Mouse (Mus musculus) forebrain, postnatal 0 days (tissue): Measurements from ENCODE around the gene Rnf11. TPM values are rescaled to one million over a fixed set of nuclear protein-coding genes. Genes with fewer than 3 reads are reported as not detected.

ENCODE experiments used
- ATAC-seq: fragments of 200-750 bp; cut with Nextera tagmentation; 2 replicates; pipeline ENCODE4 v1.8.0; 2017; ENCODE audit warnings: mild to moderate bottlenecking, moderate library complexity
- DNase-seq: peaks from one replicate; pipeline ENCODE4 v3.0.0-alpha.2; 2015
- H3K27ac ChIP-seq: fragments of 300-500 bp; sonication (generic); 2 replicates; pipeline ENCODE4 v1.5.1; 2014; ENCODE audit warnings: low read depth, mild to moderate bottlenecking, antibody characterized with exemption, low read length, moderate library complexity, mixed read lengths
- H3K27me3 ChIP-seq: fragments of 300-500 bp; sonication (generic); 2 replicates; pipeline ENCODE4 v1.6.1; 2014; ENCODE audit warnings: mild to moderate bottlenecking, low read length, mixed read lengths; ENCODE audit not compliant: insufficient read depth
- H3K36me3 ChIP-seq: fragments of 300-500 bp; sonication (generic); 2 replicates; pipeline ENCODE4 v1.6.1; 2014; ENCODE audit warnings: mild to moderate bottlenecking, moderate library complexity; ENCODE audit not compliant: insufficient read depth
- H3K4me1 ChIP-seq: fragments of 300-500 bp; sonication (generic); 2 replicates; pipeline ENCODE4 v1.6.1; 2014; ENCODE audit warnings: antibody characterized with exemption; ENCODE audit not compliant: insufficient read depth
- H3K4me2 ChIP-seq: fragments of 300-500 bp; sonication (generic); 2 replicates; pipeline ENCODE4 v1.6.1; 2014; ENCODE audit warnings: low read depth, mild to moderate bottlenecking, moderate library complexity
- H3K4me3 ChIP-seq: fragments of 300-500 bp; sonication (generic); 2 replicates; pipeline ENCODE4 v1.5.1; 2014; ENCODE audit warnings: low read depth, low read length, mixed read lengths
- H3K9ac ChIP-seq: fragments of 300-500 bp; sonication (generic); 2 replicates; pipeline ENCODE4 v1.6.1; 2014; ENCODE audit warnings: mild to moderate bottlenecking
- H3K9me3 ChIP-seq: fragments of 300-500 bp; sonication (generic); 2 replicates; pipeline ENCODE4 v1.6.1; 2016; ENCODE audit warnings: low read length
- CTCF ChIP-seq: sonication (generic); IDR thresholded peaks from 2 replicates; pipeline ENCODE4 v1.5.1; 2016; ENCODE audit warnings: antibody characterized with exemption, control low read depth, low read depth
- WGBS: fragments of 180-500 bp; shearing (Covaris S2); extraction: QIAGEN DNeasy Blood & Tissue Kit; methylation state at CpG from one replicate; pipeline ENCODE4 v1.1.7; 2014; 5-methylcytosine and 5-hydroxymethylcytosine counted together
- polyA plus RNA-seq: library from polyadenylated mRNA; unstranded; fragments of >200 nt; fragmentation: Nextera tagmentation; extraction: Ambion mirVana; gene quantifications from 2 replicates; pipeline ENCODE4 v1.2.1, GENCODE M21; 2015
- total RNA-seq: library from RNA; depleted of rRNA; stranded (reverse); fragments of >200 nt; gene quantifications from 2 replicates; pipeline ENCODE4 v1.2.3, GENCODE M21; 2014

Rnf11 gene
- total and polyA plus RNA-seq, 2 experiments from 2014 or later: 84.0 to 161 TPM

GRCm38 (mm10) chr4:109445397-109445796, 39.1 kb downstream of the Rnf11 start:
- no peak overlapping the region for H3K4me3 ChIP-seq
- no peak for TF ChIP-seq CTCF
- no peak for DNase-seq
- H3K9ac ChIP-seq: no peak overlapping the region
- no peak overlapping the region for H3K27ac ChIP-seq
- H3K4me1 ChIP-seq: no peaks in the 10 kb centered on the region
- WGBS: 69% methylated on average over 2 of the region's 2 CpGs
- peaks cover 2% of the 10 kb centered on the region; the same call in 1 of the 2 replicates for H3K36me3 ChIP-seq
- H3K9me3 ChIP-seq: no peaks in the 10 kb centered on the region
- peak; percentile 42 for ATAC-seq
- H3K4me2 ChIP-seq: no peak overlapping the region
- H3K27me3 ChIP-seq: no peaks in the 10 kb centered on the region

DNA sequence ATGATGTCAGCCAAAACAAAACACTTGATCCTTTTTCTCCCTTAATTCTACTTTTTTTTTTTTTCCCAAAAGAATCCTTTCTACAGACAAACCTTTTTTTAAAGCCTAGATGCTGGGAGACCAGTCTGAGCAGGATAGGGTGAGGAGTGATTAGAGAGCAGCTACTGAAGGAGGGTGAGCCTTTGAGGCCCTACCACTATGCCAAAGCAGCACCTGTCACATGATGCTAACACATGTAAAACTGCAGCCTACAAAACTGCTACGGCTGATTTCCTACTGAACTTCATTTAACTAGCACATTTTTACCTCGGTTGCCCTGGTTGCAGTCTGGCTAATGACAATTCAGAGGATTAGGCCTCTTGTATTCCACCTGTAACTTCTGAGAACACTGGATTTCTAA, 39.6 kb downstream of the Rnf11 start:
- no peak overlapping the region for H3K27ac ChIP-seq
- 30% methylated on average over 2 of the region's 2 CpGs for WGBS
- H3K9me3 ChIP-seq: no peaks in the 10 kb centered on the region
- H3K4me2 ChIP-seq: no peak overlapping the region
- no peak; the same call in 1 of the 2 replicates for ATAC-seq
- DNase-seq: no peak
- no peak for TF ChIP-seq CTCF
- H3K4me3 ChIP-seq: no peak overlapping the region
- H3K27me3 ChIP-seq: no peaks in the 10 kb centered on the region
- no peak overlapping the region for H3K9ac ChIP-seq
- H3K4me1 ChIP-seq: no peaks in the 10 kb centered on the region
- H3K36me3 ChIP-seq: peaks cover 2% of the 10 kb centered on the region; the same call in 1 of the 2 replicates

DNA sequence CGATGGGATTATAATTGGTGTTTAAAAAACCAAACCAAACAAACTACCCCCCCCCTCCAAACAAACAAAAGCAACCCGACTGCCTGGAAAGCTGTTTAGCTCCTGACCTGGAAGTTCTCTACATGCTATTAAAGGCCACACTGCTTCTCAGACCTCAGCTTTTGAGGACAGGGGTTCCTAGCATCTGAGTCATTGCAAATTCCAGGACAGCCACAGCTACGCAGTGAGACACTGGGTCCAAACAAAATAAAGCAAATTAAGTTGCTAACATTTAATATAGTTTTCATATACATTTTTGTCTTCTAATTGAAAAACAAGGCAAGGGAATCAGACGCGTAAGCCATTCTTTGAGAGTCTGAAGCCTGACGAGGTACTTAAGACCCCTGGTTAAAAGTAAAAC, 40.1 kb downstream of the Rnf11 start:
- WGBS: 45% methylated on average over 6 of the region's 6 CpGs

GRCm38 (mm10) chr4:109442649-109443048, 41.9 kb downstream of the Rnf11 start:
- ATAC-seq (no peak), DNase-seq (no peak)
- Histone ChIP-seq H3K9ac (no peak overlapping the region), H3K27me3 (no peaks in the 10 kb centered on the region), H3K9me3 (no peaks in the 10 kb centered on the region), H3K4me2 (no peak overlapping the region), H3K36me3 (peaks cover 2% of the 10 kb centered on the region; the same call in 1 of the 2 replicates), H3K4me1 (no peaks in the 10 kb centered on the region), H3K4me3 (no peak overlapping the region), H3K27ac (no peak overlapping the region)
- 75% methylated on average over 4 of the region's 4 CpGs for WGBS
- TF ChIP-seq CTCF: no peak

More for the DNA sequence above, 40.1 kb downstream of the Rnf11 start:
- Histone ChIP-seq H3K4me1 (no peaks in the 10 kb centered on the region), H3K36me3 (peaks cover 2% of the 10 kb centered on the region; the same call in 1 of the 2 replicates), H3K4me2 (no peak overlapping the region), H3K9ac (no peak overlapping the region), H3K27ac (no peak overlapping the region), H3K4me3 (no peak overlapping the region), H3K27me3 (no peaks in the 10 kb centered on the region), H3K9me3 (no peaks in the 10 kb centered on the region)
- no peak for ATAC-seq
- DNase-seq: no peak
- TF ChIP-seq CTCF: no peak

DNA sequence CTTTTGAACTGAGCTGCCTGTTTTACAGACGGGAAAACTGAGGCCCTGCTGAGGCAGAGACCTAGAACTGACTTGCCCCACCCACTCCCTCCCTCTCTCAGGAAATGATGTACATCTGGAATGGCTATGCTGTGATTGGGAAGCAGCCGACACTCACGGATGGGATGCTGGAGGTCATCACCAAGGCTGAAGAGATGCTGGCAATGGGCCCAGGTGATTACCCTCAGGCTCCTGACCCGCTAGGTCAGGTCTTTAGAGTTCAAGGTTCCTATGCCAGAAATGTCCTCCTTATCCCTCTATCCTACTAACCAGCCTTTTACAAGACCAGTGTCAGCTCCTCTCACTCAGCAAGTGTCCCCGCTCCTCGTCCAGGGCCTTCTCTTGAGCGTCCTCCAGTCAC, 42.4 kb downstream of the Rnf11 start:
- no peaks in the 10 kb centered on the region for H3K4me1 ChIP-seq
- H3K27me3 ChIP-seq: no peaks in the 10 kb centered on the region
- TF ChIP-seq CTCF: no peak
- H3K4me2 ChIP-seq: no peak overlapping the region
- no peak overlapping the region for H3K4me3 ChIP-seq
- no peak overlapping the region for H3K27ac ChIP-seq
- no peak for ATAC-seq
- no peak overlapping the region for H3K9ac ChIP-seq
- DNase-seq: no peak
- peaks cover 2% of the 10 kb centered on the region; the same call in 1 of the 2 replicates for H3K36me3 ChIP-seq
- 90% methylated on average over 7 of the region's 7 CpGs for WGBS
- no peaks in the 10 kb centered on the region for H3K9me3 ChIP-seq

- no peak for TF ChIP-seq CTCF
- DNase-seq: no peak
Measured at GRCm38 (mm10) chr4:109441000-109441399, 43.5 kb downstream of the Rnf11 start.

DNA sequence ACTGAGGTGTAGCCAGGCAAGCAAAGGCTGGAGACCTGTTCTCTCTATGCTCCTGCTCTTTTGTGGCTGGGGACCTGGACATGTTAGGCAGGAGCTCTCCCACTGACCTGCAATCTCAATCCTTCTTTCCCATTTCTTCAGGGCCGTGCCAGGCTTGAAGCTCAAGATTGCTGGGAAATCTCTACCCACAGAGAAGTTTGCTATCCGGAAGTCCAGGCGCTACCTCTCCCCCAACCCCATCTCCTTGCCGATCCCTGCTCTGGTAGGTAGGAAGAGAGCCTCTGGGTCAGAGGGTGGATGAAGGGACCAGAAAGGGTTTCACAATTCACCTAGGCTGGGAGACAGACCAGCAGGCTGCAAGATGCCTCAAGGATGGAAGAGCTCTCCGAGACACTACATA, 44.1 kb downstream of the Rnf11 start:
- Histone ChIP-seq H3K27me3 (no peaks in the 10 kb centered on the region), H3K4me3 (no peak overlapping the region), H3K36me3 (0 out of 2 replicates have a peak, but pooled peaks cover 2% of the 10 kb centered on the region), H3K9ac (no peak overlapping the region), H3K4me1 (no peaks in the 10 kb centered on the region), H3K4me2 (no peak overlapping the region), H3K9me3 (no peaks in the 10 kb centered on the region), H3K27ac (no peak overlapping the region)
- 94% methylated on average over 5 of the region's 5 CpGs for WGBS
- TF ChIP-seq CTCF: no peak
- ATAC-seq (no peak), DNase-seq (no peak)

More at GRCm38 (mm10) chr4:109441000-109441399, 43.5 kb downstream of the Rnf11 start:
- Histone ChIP-seq H3K27ac (no peak overlapping the region), H3K36me3 (peaks cover 2% of the 10 kb centered on the region; the same call in 1 of the 2 replicates), H3K9ac (no peak overlapping the region), H3K4me2 (no peak overlapping the region), H3K9me3 (no peaks in the 10 kb centered on the region), H3K4me1 (no peaks in the 10 kb centered on the region), H3K27me3 (no peaks in the 10 kb centered on the region), H3K4me3 (no peak overlapping the region)
- no peak for ATAC-seq
- WGBS: 77% methylated on average over 3 of the region's 3 CpGs
